Mouse (Mus musculus) neural tube, embryonic 13.5 days (tissue): ENCODE results near the gene Shank2. TPM values are rescaled to one million over a fixed set of nuclear protein-coding genes. Genes with fewer than 3 reads are reported as not detected.
A peak's percentile ranks its signal among the peaks of the same experiment; 100 is the strongest.

Experiments
- ATAC-seq: fragments of 200-750 bp; cut with Nextera tagmentation; 2 replicates; pipeline ENCODE4 v1.8.0; 2017; ENCODE audit warnings: low read depth, mild to moderate bottlenecking, moderate TSS enrichment, moderate library complexity
- H3K27ac ChIP-seq: fragments of 300-500 bp; sonication (generic); replicated peaks from 2 replicates; pipeline ENCODE4 v1.5.1; 2015; ENCODE audit warnings: moderate library complexity, mild to moderate bottlenecking, inconsistent platforms
- H3K27me3 ChIP-seq: fragments of 300-500 bp; sonication (generic); 2 replicates; pipeline ENCODE4 v1.6.1; 2015; ENCODE audit warnings: mild to moderate bottlenecking, inconsistent platforms
- H3K36me3 ChIP-seq: fragments of 300-500 bp; sonication (generic); 2 replicates; pipeline ENCODE4 v1.6.1; 2015; ENCODE audit warnings: mild to moderate bottlenecking, inconsistent platforms
- H3K4me1 ChIP-seq: fragments of 300-500 bp; sonication (generic); replicated peaks from 2 replicates; pipeline ENCODE4 v1.6.1; 2015; ENCODE audit warnings: inconsistent platforms
- H3K4me2 ChIP-seq: fragments of 300-500 bp; sonication (generic); 2 replicates; pipeline ENCODE4 v1.6.1; 2015; ENCODE audit warnings: inconsistent platforms, mild to moderate bottlenecking, moderate library complexity
- H3K4me3 ChIP-seq: fragments of 300-500 bp; sonication (generic); 2 replicates; pipeline ENCODE4 v1.5.1; 2015; ENCODE audit warnings: mild to moderate bottlenecking, inconsistent platforms
- H3K9ac ChIP-seq: fragments of 300-500 bp; sonication (generic); 2 replicates; pipeline ENCODE4 v1.6.1; 2015; ENCODE audit warnings: moderate library complexity, mild to moderate bottlenecking, inconsistent platforms
- H3K9me3 ChIP-seq: fragments of 300-500 bp; sonication (generic); 2 replicates; pipeline ENCODE4 v1.6.1; 2016; ENCODE audit warnings: inconsistent platforms
- WGBS: fragments of 180-500 bp; shearing (Covaris S2); methylation state at CpG from one replicate; pipeline ENCODE4 v1.1.7; 2015; 5-methylcytosine and 5-hydroxymethylcytosine counted together
- polyA plus RNA-seq: library from polyadenylated mRNA; unstranded; fragments of >200 nt; fragmentation: Nextera tagmentation; extraction: Ambion mirVana; gene quantifications from 2 replicates; pipeline ENCODE4 v1.2.1, GENCODE M21; 2015

Shank2 gene
- polyA plus RNA-seq, 1 experiment from 2014 or later, result 6.7 TPM

DNA sequence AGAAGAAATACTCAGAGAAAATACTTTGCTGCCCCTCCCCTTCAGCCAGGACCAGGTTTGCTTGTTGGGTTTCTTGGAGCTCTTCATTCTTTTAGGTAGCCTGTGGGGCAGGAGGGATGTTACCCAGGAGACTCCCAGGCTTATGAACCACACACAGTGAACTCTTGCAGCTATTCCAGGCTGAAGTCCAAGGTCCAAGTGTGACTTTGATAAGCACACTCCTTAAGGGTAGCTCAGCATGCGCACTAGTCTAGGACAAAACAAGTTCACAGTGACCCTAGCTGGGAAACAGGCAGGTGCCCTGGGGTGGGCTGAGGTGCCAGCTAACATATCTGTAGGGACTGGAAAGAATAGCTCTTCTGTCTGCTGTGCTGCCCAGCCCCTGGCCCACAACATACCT is 117.8 kb downstream of the Shank2 start:
- H3K4me1 ChIP-seq, result 0 out of 2 replicates have a peak, but pooled peaks cover 3% of the 10 kb centered on the region
- WGBS, result 77% methylated on average over 1 of the region's 1 CpGs
- no peak overlapping the region for H3K9ac ChIP-seq
- no peaks in the 10 kb centered on the region for H3K9me3 ChIP-seq
- no peak for ATAC-seq
- no peaks in the 10 kb centered on the region for H3K36me3 ChIP-seq
- no peak overlapping the region for H3K4me3 ChIP-seq
- no peaks in the 10 kb centered on the region for H3K27me3 ChIP-seq
- no peak overlapping the region for H3K4me2 ChIP-seq
- no peak overlapping the region for H3K27ac ChIP-seq

DNA sequence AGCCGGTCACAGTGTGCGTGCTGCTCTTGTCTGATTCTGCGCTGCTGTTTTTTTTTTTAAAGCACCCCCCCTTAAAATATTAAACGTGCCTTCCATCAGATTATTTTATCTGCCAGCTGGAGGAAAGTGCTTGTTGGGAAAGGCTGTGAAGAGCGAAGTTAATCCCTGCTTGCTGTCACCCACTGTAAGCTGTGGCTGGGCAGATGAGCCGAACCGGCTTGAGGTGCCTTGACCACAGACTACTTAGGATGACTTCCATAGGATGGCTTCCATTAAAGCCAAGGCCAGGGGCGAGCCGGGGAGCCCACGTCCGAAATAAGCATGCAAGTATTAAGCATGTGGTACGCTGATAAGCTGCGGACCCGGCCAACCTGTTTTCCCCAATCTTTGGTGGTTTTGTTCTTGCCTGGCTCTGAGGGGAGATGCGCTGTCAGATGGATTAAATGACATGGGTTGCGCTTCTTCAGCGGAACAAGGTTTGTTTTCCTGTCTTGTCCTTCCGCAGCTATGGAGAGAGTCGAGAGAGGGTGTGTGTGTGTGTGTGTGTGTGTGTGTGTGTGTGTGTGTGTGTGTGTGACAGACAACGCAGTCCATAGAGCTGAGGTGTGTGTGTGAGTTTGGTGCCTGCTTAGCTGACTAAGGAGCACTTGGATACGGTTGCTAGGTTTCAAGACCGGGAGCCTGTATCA is 131.1 kb downstream of the Shank2 start:
- Histone ChIP-seq H3K9me3 (no peaks in the 10 kb centered on the region), H3K4me1 (peaks cover 11% of the 10 kb centered on the region), H3K27ac (peak overlapping the region; percentile 79), H3K4me3 (no peak overlapping the region), H3K36me3 (no peaks in the 10 kb centered on the region), H3K9ac (no peak overlapping the region), H3K4me2 (no peak overlapping the region), H3K27me3 (no peaks in the 10 kb centered on the region)
- peak; percentile 85 for ATAC-seq
- WGBS, result 77% methylated on average over 22 of the region's 22 CpGs

GRCm38 (mm10) chr7:144133388-144133998 is 131.8 kb downstream of the Shank2 start:
- Histone ChIP-seq H3K27ac (peak overlapping the region; percentile 79), H3K4me3 (no peak overlapping the region), H3K9ac (peak overlapping the region; percentile 42; the same call in 1 of the 2 replicates), H3K36me3 (no peaks in the 10 kb centered on the region), H3K4me2 (peak overlapping the region; percentile 21; the same call in 1 of the 2 replicates), H3K27me3 (no peaks in the 10 kb centered on the region), H3K4me1 (peaks cover 11% of the 10 kb centered on the region), H3K9me3 (no peaks in the 10 kb centered on the region)
- WGBS, result 60% methylated on average over 9 of the region's 9 CpGs
- no peak for ATAC-seq

DNA sequence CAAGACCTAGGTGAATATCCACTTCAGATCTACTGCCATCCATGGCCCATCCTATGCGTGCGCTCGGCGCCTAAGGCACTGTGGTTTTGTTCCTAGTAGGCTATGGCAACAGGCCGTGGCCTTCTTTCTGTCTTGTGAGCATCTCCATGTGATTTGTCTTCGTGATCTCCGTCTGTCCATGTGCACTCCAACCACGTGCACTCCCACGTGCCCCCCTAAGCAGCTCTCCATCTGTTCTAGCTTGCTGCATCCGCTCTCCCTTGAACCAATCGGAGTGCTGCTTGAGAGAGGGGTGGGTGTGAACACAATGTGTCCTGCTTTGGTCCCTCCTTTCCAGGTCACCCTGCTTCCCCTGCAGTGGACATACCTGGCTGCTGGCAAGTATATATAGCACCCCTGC is 133.0 kb downstream of the Shank2 start:
- Histone ChIP-seq H3K9ac (no peak overlapping the region), H3K27me3 (no peaks in the 10 kb centered on the region), H3K4me1 (peaks cover 16% of the 10 kb centered on the region), H3K4me2 (no peak overlapping the region), H3K27ac (no peak overlapping the region), H3K4me3 (no peak overlapping the region), H3K36me3 (no peaks in the 10 kb centered on the region), H3K9me3 (no peaks in the 10 kb centered on the region)
- no peak for ATAC-seq
- 86% methylated on average over 11 of the region's 11 CpGs for WGBS

DNA sequence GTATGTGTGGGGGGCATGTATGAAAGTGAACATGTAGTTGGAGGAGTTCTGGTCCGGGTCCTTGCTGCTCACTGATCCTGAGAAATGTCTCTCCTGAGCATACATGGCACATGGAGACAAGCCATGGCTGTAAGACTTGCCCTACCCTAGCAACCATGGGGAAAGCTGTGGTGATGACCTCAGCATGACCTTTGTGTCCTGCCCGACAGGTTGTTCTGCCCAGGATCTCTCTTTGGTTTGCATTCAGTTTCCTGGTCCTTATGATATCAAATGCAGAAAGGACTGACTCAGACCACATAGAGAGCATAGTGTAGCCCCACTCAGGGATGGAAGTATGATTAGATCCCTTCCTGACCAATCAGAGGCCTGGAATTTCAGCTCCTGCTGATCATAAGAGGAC is 136.1 kb downstream of the Shank2 start:
- WGBS, result 78% methylated on average over 2 of the region's 2 CpGs
- no peak overlapping the region for H3K4me3 ChIP-seq
- H3K36me3 ChIP-seq, result no peaks in the 10 kb centered on the region
- H3K27me3 ChIP-seq, result no peaks in the 10 kb centered on the region
- ATAC-seq, result no peak
- H3K9me3 ChIP-seq, result no peaks in the 10 kb centered on the region
- peaks cover 26% of the 10 kb centered on the region for H3K4me1 ChIP-seq
- H3K27ac ChIP-seq, result no peak overlapping the region
- no peak overlapping the region for H3K4me2 ChIP-seq
- H3K9ac ChIP-seq, result no peak overlapping the region

DNA sequence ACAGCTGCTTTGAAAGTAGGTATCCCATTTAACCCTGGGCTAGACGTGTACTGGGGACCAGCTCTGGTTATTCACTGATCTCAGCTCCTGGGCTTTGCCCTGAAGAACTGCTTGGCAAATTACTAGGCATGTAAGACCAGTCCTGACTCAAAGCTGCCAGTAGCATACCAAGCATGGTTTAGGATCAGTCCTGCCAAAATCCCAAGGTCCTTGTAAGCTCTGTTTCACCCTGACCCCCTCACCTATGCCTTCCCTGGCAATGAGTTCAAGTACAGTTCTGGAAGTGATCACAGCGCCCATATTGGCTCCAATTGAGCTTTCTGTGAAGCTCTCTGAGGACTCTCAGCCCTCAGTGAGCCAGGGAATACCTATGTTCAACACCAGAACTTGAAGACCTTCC is 136.7 kb downstream of the Shank2 start:
- no peak overlapping the region for H3K4me3 ChIP-seq
- no peak overlapping the region for H3K4me2 ChIP-seq
- H3K9me3 ChIP-seq, result no peaks in the 10 kb centered on the region
- no peak overlapping the region for H3K27ac ChIP-seq
- H3K9ac ChIP-seq, result no peak overlapping the region
- 79% methylated on average over 2 of the region's 2 CpGs for WGBS
- H3K36me3 ChIP-seq, result no peaks in the 10 kb centered on the region
- H3K4me1 ChIP-seq, result peaks cover 20% of the 10 kb centered on the region
- no peak for ATAC-seq
- no peaks in the 10 kb centered on the region for H3K27me3 ChIP-seq

DNA sequence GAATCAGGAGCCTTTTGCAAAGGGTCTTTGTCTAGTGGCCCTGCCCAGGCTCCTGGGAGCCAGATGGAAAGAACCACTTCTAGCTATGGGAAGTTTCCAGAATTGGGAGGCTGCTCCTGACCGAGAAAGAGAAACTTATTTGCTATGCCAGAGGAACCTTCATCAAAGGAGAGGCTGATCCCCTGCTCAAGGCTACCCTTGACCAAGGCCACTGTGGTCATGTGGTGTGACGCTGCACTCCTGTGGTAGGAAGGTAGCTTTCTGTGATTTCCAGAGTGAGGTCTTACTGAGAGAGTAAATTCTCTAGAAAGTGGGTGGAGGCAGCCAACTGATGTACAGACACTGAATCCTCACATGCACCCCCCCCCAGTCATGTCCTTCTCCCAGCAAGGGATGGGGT is 138.0 kb downstream of the Shank2 start:
- 74% methylated on average over 2 of the region's 2 CpGs for WGBS
- no peaks in the 10 kb centered on the region for H3K27me3 ChIP-seq
- no peak for ATAC-seq

DNA sequence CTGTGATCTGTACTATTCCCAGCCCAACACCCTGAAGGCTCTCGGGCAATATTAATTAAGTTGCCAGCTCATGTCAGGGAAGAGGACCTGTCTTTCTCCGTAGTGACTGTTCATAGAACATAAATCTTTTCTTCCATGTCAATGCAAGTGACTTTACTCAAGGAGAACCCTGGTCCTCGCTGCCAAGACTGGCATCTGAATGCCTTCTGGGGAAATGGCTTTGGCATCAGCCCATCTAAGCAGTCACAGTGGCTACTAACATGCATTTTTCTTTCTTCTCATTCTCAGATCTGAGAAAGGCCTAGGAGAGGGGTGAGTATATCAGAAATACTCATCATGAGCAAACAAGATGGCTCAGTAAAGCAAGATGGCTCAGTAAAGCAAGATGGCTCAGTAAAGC is 138.7 kb downstream of the Shank2 start:
- Histone ChIP-seq H3K4me2 (no peak overlapping the region), H3K27me3 (no peaks in the 10 kb centered on the region), H3K36me3 (no peaks in the 10 kb centered on the region), H3K4me1 (peaks cover 17% of the 10 kb centered on the region; the same call in 1 of the 2 replicates), H3K27ac (no peak overlapping the region), H3K9ac (no peak overlapping the region), H3K9me3 (no peaks in the 10 kb centered on the region), H3K4me3 (no peak overlapping the region)
- ATAC-seq, result peak; percentile 40; the same call in 1 of the 2 replicates
- WGBS, result 47% methylated on average over 3 of the region's 3 CpGs

More for the DNA sequence above, 138.0 kb downstream of the Shank2 start:
- Histone ChIP-seq H3K4me2 (no peak overlapping the region), H3K9ac (no peak overlapping the region), H3K9me3 (no peaks in the 10 kb centered on the region), H3K4me1 (peaks cover 17% of the 10 kb centered on the region; the same call in 1 of the 2 replicates), H3K36me3 (no peaks in the 10 kb centered on the region), H3K27ac (no peak overlapping the region), H3K4me3 (no peak overlapping the region)

DNA sequence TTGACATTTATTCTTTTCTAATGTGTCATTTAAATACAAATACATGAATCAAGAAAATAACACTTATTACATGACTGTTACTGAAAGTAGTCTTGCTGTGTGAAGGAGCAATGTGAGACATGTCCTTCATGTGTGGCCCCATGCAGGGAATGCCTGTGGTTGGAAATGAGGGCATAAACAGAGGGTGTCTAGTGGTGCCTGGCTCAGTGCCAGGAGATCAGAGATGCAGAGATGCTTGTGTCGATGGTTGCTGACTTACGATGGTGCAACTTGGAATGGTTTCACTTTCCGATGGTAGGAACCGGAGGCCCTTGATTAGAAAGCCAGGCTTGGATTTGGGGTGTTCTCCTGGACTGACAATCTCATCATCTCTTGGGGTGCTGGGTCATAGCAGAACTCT is 140.3 kb downstream of the Shank2 start:
- no peak for ATAC-seq
- Histone ChIP-seq H3K27me3 (no peaks in the 10 kb centered on the region), H3K4me3 (no peak overlapping the region), H3K9me3 (no peaks in the 10 kb centered on the region), H3K4me2 (no peak overlapping the region), H3K36me3 (no peaks in the 10 kb centered on the region), H3K4me1 (peaks cover 17% of the 10 kb centered on the region; the same call in 1 of the 2 replicates), H3K9ac (no peak overlapping the region), H3K27ac (no peak overlapping the region)
- 74% methylated on average over 4 of the region's 4 CpGs for WGBS

DNA sequence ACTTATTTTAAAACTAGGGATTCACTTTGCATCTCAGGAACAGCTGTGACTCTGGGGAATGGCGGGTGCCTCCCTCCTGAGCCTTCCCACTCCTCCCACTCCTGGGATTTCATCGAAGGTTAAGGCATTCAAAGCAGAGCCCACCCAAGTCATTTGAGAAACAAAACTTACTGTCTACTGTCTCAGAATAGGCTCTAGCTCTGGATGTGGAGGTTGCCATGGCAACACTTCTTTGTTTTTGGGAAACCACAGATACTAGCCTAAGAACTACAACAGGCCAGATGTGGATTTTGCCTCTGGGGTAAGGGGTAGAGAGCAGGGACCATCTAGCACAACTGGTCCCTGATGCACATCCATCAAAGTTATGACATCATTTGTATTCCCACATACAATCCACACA is 142.2 kb downstream of the Shank2 start:
- Histone ChIP-seq H3K36me3 (no peaks in the 10 kb centered on the region), H3K27ac (no peak overlapping the region), H3K4me1 (peaks cover 17% of the 10 kb centered on the region; the same call in 1 of the 2 replicates), H3K4me2 (no peak overlapping the region), H3K4me3 (no peak overlapping the region), H3K9ac (no peak overlapping the region), H3K9me3 (no peaks in the 10 kb centered on the region), H3K27me3 (no peaks in the 10 kb centered on the region)
- 26% methylated on average over 2 of the region's 2 CpGs for WGBS
- ATAC-seq, result no peak

- Histone ChIP-seq H3K9me3 (no peaks in the 10 kb centered on the region), H3K9ac (no peak overlapping the region), H3K27ac (no peak overlapping the region), H3K4me3 (no peak overlapping the region), H3K27me3 (no peaks in the 10 kb centered on the region), H3K36me3 (no peaks in the 10 kb centered on the region), H3K4me2 (no peak overlapping the region), H3K4me1 (no peaks in the 10 kb centered on the region)
- 75% methylated on average over 4 of the region's 4 CpGs for WGBS
- ATAC-seq, result no peak
These were observed 146.4 kb downstream of the Shank2 start for GRCm38 (mm10) chr7:144148111-144148510.

- Histone ChIP-seq H3K36me3 (no peaks in the 10 kb centered on the region), H3K4me1 (no peaks in the 10 kb centered on the region; the same call in 1 of the 2 replicates), H3K27me3 (no peaks in the 10 kb centered on the region), H3K4me3 (no peak overlapping the region), H3K9ac (no peak overlapping the region), H3K4me2 (no peak overlapping the region), H3K27ac (no peak overlapping the region), H3K9me3 (no peaks in the 10 kb centered on the region)
- ATAC-seq, result no peak
- WGBS, result 84% methylated on average over 4 of the region's 4 CpGs
These were observed 151.4 kb downstream of the Shank2 start for GRCm38 (mm10) chr7:144153124-144153523.
